Mouse (Mus musculus) liver, adult (tissue): ENCODE data around the gene Dpt.

Source experiments
- GATA4 ChIP-seq: IDR thresholded peaks from 2 replicates; pipeline ENCODE4 v1.6.1; 2014; ENCODE audit warnings: mild to moderate bottlenecking, low read length; ENCODE audit not compliant: insufficient replicate concordance

The Dpt gene

GRCm38 (mm10) chr1:164864666-164865065 is 68.2 kb downstream of the Dpt start:
- no peak for TF ChIP-seq GATA4

DNA sequence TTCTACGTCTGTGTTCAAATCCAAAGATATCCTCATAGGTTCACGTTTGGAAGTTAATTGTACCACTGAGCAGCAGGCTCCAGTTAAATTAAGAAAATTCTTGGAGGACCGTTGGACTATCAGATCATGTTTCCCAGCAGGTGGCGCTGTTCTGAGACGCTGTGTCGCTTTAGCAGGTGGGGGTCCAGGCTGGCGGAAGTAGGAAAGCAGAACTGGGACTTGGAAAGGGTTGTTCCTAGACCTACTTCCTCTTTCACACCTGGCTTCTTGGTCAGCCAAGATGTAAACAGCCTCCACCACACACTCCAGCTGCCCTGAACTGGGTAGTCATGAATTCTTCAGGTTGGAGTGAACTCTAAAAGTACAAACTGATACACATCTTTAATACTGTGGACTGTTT is 74.2 kb downstream of the Dpt start:
- TF ChIP-seq GATA4 = no peak
